Mouse (Mus musculus) myocyte (in vitro differentiated cells): Measurements from ENCODE around the gene Ski.

Experiments used
- CEBPB ChIP-seq: IDR thresholded peaks from 2 replicates; pipeline ENCODE4 v1.6.1; 2011; ENCODE audit warnings: mild to moderate bottlenecking, moderate library complexity; ENCODE audit not compliant: poor library complexity, insufficient read depth, severe bottlenecking
- E2F4 ChIP-seq: IDR thresholded peaks from one replicate; pipeline ENCODE4 v1.6.1; 2011; ENCODE audit warnings: mild to moderate bottlenecking, control low read depth, moderate library complexity; ENCODE audit not compliant: insufficient read depth
- MAX ChIP-seq: IDR thresholded peaks from one replicate; pipeline ENCODE4 v1.6.1; 2011; ENCODE audit warnings: low read depth, mild to moderate bottlenecking, control low read depth
- MYOD1 ChIP-seq, 3 experiments: IDR thresholded peaks; one replicate each; pipeline ENCODE4 v1.6.1; 2011; ENCODE audit warnings: control low read depth in 2 of 3, low read depth in 2 of 3, mild to moderate bottlenecking in 2 of 3, moderate library complexity in 1 of 3; ENCODE audit not compliant: insufficient read length in 2 of 3, control insufficient read depth in 1 of 3
- POLR2A ChIP-seq: IDR thresholded peaks from one replicate; pipeline ENCODE4 v1.6.1; 2011; ENCODE audit warnings: low read depth, mild to moderate bottlenecking, control low read depth, moderate library complexity; ENCODE audit not compliant: insufficient read length
- SRF ChIP-seq: IDR thresholded peaks from one replicate; pipeline ENCODE4 v1.6.1; 2011; ENCODE audit warnings: low read depth; ENCODE audit not compliant: control insufficient read depth, insufficient read length
- TCF12 ChIP-seq: IDR thresholded peaks from one replicate; pipeline ENCODE4 v1.6.1; 2011; ENCODE audit warnings: mild to moderate bottlenecking, control low read depth; ENCODE audit not compliant: poor library complexity, insufficient read depth, severe bottlenecking
- USF1 ChIP-seq: IDR thresholded peaks from one replicate; pipeline ENCODE4 v1.6.1; 2011; ENCODE audit warnings: low read depth, mild to moderate bottlenecking, control low read depth, moderate library complexity

DNA sequence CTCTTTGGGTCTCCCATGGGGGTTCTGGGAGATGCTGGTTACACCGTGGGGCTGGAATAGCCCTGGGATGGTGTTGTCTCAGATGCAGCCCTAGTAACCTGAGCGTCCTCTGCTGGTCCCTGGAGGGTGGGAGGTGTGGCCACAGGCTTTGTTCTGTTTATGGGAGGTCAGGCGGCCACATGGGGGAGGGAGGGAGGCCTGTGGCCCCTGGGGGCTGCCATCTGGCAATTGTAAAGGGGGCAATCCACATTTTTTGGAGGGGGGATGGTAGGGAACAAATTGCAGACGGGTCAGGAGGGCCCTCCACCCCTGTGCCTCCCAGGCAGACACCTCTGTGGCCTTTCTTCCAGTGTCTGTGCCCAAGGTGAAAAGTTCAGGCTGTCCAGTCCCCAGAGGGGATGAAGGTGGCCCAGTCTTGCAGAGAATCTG lies 32.7 kb downstream of the Ski start:
- TF ChIP-seq TCF12 (no peak), MYOD1 (IDR thresholded peaks at IDR 0.05; ENCODE audit: control insufficient read depth in 1 of 3, insufficient read length in 2 of 3, low read depth in 2 of 3) (no peak), POLR2A (no peak), MAX (no peak), USF1 (no peak), E2F4 (no peak), SRF (no peak), CEBPB (no peak)
